12 mouse cellular contexts compared by ENCODE assay signal in the genomic region with DNA sequence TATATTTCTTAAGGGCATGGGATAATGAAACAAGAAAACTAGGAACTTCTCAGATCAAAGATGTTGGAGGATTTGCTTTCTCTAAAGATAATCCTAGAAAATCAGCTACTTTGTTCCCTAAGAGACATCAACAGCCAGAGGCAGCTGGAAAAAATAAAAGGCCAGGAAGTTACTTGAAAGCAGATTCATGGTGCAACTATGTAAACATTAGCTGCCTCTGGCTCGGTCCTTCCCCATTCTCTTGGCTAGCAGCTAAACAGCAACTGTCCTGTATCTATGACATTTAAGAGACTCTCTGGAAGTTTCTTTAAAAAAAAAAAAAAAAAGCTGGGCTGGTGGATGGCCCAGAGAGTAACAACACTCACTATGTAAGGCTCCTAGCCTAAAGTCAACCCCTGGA. TPM values are rescaled to one million over a fixed set of nuclear protein-coding genes. Genes with fewer than 3 reads are reported as not detected.
DNase-seq lines count a peak whose midpoint lies in the region; ATAC-seq and TF ChIP-seq lines count a peak whose summit lies in the region.
"Had no signal": no experiment of that assay in that cellular context is flagged by ENCODE, and none has a peak within 500 bp of the region (broad histone marks: within the 10 kb centered on the region; RNA-seq: fewer than 3 reads in every experiment).

No protein-coding gene starts in this region.

- 0 out of 4 replicates have a peak overlapping the region, but pooled peaks of 1 of the 2 experiments have one; percentile 2 for H3K27ac ChIP-seq in heart, embryonic 14.5 days (replicated peaks in 1 of 2; ENCODE audit: control insufficient read depth in 1 of 2, insufficient read depth in 1 of 2, low read depth in 2 of 2, low read length in 2 of 2)
- no peak overlapping the region; the same call in 1 of the 2 replicates for H3K27ac ChIP-seq in limb, embryonic 13.5 days
- no peak overlapping the region for H3K27ac ChIP-seq in limb, embryonic 10.5 days
- peak overlapping the region; percentile 68 for H3K27ac ChIP-seq in intestine, embryonic 16.5 days (ENCODE audit: low read length)
- no peak overlapping the region for H3K27ac ChIP-seq in hindbrain, embryonic 12.5 days
- H3K27ac ChIP-seq: gastrocnemius, adult 2 months; liver, embryonic 12.5 days; midbrain, embryonic 10.5 days had no signal

- H3K4me3 ChIP-seq in heart, embryonic 14.5 days (ENCODE audit: control insufficient read depth in 1 of 2, insufficient read depth in 1 of 2, low read depth in 1 of 2, low read length in 2 of 2): no peak overlapping the region
- no peak overlapping the region for H3K4me3 ChIP-seq in limb, embryonic 13.5 days
- no peak overlapping the region for H3K4me3 ChIP-seq in limb, embryonic 10.5 days
- no peak overlapping the region for H3K4me3 ChIP-seq in intestine, embryonic 16.5 days (ENCODE audit: low read length)
- no peak overlapping the region for H3K4me3 ChIP-seq in myocyte
- H3K4me3 ChIP-seq in hindbrain, embryonic 12.5 days: no peak overlapping the region
- H3K4me3 ChIP-seq: gastrocnemius, adult 2 months; liver, embryonic 12.5 days; midbrain, embryonic 10.5 days had no signal

- H3K9ac ChIP-seq in heart, embryonic 14.5 days (ENCODE audit: low read length): no peak overlapping the region
- no peak overlapping the region for H3K9ac ChIP-seq in limb, embryonic 13.5 days
- no peak overlapping the region for H3K9ac ChIP-seq in intestine, embryonic 16.5 days (ENCODE audit: low read depth, low read length)
- no peak overlapping the region for H3K9ac ChIP-seq in hindbrain, embryonic 12.5 days
- H3K9ac ChIP-seq: liver, embryonic 12.5 days had no signal

- H3K4me2 ChIP-seq in heart, embryonic 14.5 days (ENCODE audit: low read length): peak overlapping the region; percentile 23; the same call in 1 of the 2 replicates
- H3K4me2 ChIP-seq in limb, embryonic 13.5 days (replicated peaks): peak overlapping the region; percentile 35
- H3K4me2 ChIP-seq in intestine, embryonic 16.5 days (ENCODE audit: low read depth, low read length): no peak overlapping the region
- peak overlapping the region; percentile 44 for H3K4me2 ChIP-seq in myocyte (ENCODE audit: low read depth)
- no peak overlapping the region for H3K4me2 ChIP-seq in hindbrain, embryonic 12.5 days (replicated peaks)
- H3K4me2 ChIP-seq: liver, embryonic 12.5 days had no signal

- WGBS in heart, embryonic 14.5 days: 45% methylated on average over 1 of the region's 1 CpGs
- 4% methylated on average over 1 of the region's 1 CpGs for WGBS in limb, embryonic 13.5 days
- 6% methylated on average over 1 of the region's 1 CpGs for WGBS in limb, embryonic 10.5 days
- 19% methylated on average over 1 of the region's 1 CpGs for WGBS in intestine, embryonic 16.5 days
- 48% methylated on average over 1 of the region's 1 CpGs for WGBS in hindbrain, embryonic 12.5 days

- TF ChIP-seq POLR2A in myocyte (IDR thresholded peaks at IDR 0.05; ENCODE audit: insufficient read length, low read depth): no peak

- no peak for ATAC-seq in heart, embryonic 14.5 days (ENCODE audit: insufficient number of reproducible peaks, insufficient read depth, low FRiP score, low read depth)
- ATAC-seq in limb, embryonic 13.5 days (ENCODE audit: low FRiP score, low read depth): no peak
- ATAC-seq in intestine, embryonic 16.5 days: peak; percentile 26; the same call in 1 of the 2 replicates
- no peak for ATAC-seq in hindbrain, embryonic 12.5 days (ENCODE audit: low FRiP score)
- ATAC-seq: liver, embryonic 12.5 days had no signal

- H3K4me1 ChIP-seq in heart, embryonic 14.5 days (ENCODE audit: control insufficient read depth in 2 of 2, insufficient read depth in 2 of 2, low read length in 2 of 2): peaks cover 16 to 28% of the 10 kb centered on the region in 2 experiments
- H3K4me1 ChIP-seq in limb, embryonic 13.5 days: peaks cover 51% of the 10 kb centered on the region
- peaks cover 25% of the 10 kb centered on the region for H3K4me1 ChIP-seq in limb, embryonic 10.5 days
- peaks cover 17% of the 10 kb centered on the region for H3K4me1 ChIP-seq in intestine, embryonic 16.5 days (ENCODE audit: control insufficient read depth, insufficient read depth, low read length)
- peaks cover 20% of the 10 kb centered on the region for H3K4me1 ChIP-seq in hindbrain, embryonic 12.5 days

- no peaks in the 10 kb centered on the region for H3K9me3 ChIP-seq in heart, embryonic 14.5 days (ENCODE audit: control insufficient read depth, low read length)
- H3K9me3 ChIP-seq in limb, embryonic 13.5 days: no peaks in the 10 kb centered on the region
- no peaks in the 10 kb centered on the region for H3K9me3 ChIP-seq in limb, embryonic 10.5 days (replicated peaks)
- no peaks in the 10 kb centered on the region for H3K9me3 ChIP-seq in intestine, embryonic 16.5 days (ENCODE audit: control insufficient read depth, low read length)
- no peaks in the 10 kb centered on the region for H3K9me3 ChIP-seq in hindbrain, embryonic 12.5 days (replicated peaks)
- H3K9me3 ChIP-seq: liver, embryonic 12.5 days; midbrain, embryonic 10.5 days had no signal

- no peaks in the 10 kb centered on the region for H3K79me2 ChIP-seq in myocyte (ENCODE audit: control insufficient read depth, insufficient read depth)

- no peak overlapping the region for H3ac ChIP-seq in myocyte (ENCODE audit: control insufficient read depth, insufficient read length)

- no peak for DNase-seq in heart, adult 9 months (ENCODE audit: low spot score in 2 of 2)
- DNase-seq in limb, embryonic 10.5 days (ENCODE audit: low spot score): no peak
- DNase-seq in MN1 (ENCODE audit: low spot score): no peak
- DNase-seq: cerebellum, postnatal 36 days; gastrocnemius, adult 2 months had no signal

- H3K27me3 ChIP-seq in heart, embryonic 14.5 days (ENCODE audit: control insufficient read depth, insufficient read depth, low read length): no peaks in the 10 kb centered on the region
- peaks cover 11% of the 10 kb centered on the region for H3K27me3 ChIP-seq in limb, embryonic 13.5 days
- peaks cover 28% of the 10 kb centered on the region for H3K27me3 ChIP-seq in limb, embryonic 10.5 days (ENCODE audit: low read depth, poor library complexity, severe bottlenecking)
- H3K27me3 ChIP-seq in intestine, embryonic 16.5 days (replicated peaks; ENCODE audit: control insufficient read depth, insufficient read depth, low read length): no peaks in the 10 kb centered on the region
- H3K27me3 ChIP-seq in myocyte (ENCODE audit: control insufficient read depth, insufficient read depth, insufficient read length): no peaks in the 10 kb centered on the region
- peaks cover 23% of the 10 kb centered on the region for H3K27me3 ChIP-seq in hindbrain, embryonic 12.5 days

- H3K36me3 ChIP-seq in heart, embryonic 14.5 days (ENCODE audit: control insufficient read depth, insufficient read depth, low read length): no peaks in the 10 kb centered on the region
- peaks cover 3% of the 10 kb centered on the region for H3K36me3 ChIP-seq in limb, embryonic 13.5 days
- H3K36me3 ChIP-seq in limb, embryonic 10.5 days: no peaks in the 10 kb centered on the region
- H3K36me3 ChIP-seq in intestine, embryonic 16.5 days (ENCODE audit: control insufficient read depth, insufficient read depth, low read length): no peaks in the 10 kb centered on the region
- H3K36me3 ChIP-seq in myocyte (ENCODE audit: control insufficient read depth, insufficient read depth): no peaks in the 10 kb centered on the region
- no peaks in the 10 kb centered on the region for H3K36me3 ChIP-seq in hindbrain, embryonic 12.5 days
- H3K36me3 ChIP-seq: liver, embryonic 12.5 days; midbrain, embryonic 10.5 days had no signal

TF ChIP-seq in myocyte, 11 proteins besides CTCF, POLR2A, EP300 and RAD21:
- TF ChIP-seq MYOD1 (IDR thresholded peaks at IDR 0.05; ENCODE audit: control insufficient read depth in 1 of 3, insufficient read length in 2 of 3, low read depth in 2 of 3) (no peak), POLR2AphosphoS2 (IDR thresholded peaks at IDR 0.05; ENCODE audit: insufficient read length, low read depth) (no peak), USF1 (IDR thresholded peaks at IDR 0.05; ENCODE audit: low read depth) (no peak), MYOG (IDR thresholded peaks at IDR 0.05; ENCODE audit: control insufficient read depth in 1 of 3, insufficient read depth in 1 of 3, insufficient read length in 2 of 3, low read depth in 2 of 3) (no peak), MAX (IDR thresholded peaks at IDR 0.05; ENCODE audit: low read depth) (no peak), TCF3 (IDR thresholded peaks at IDR 0.05; ENCODE audit: insufficient read length, low read depth) (no peak), CEBPB (IDR thresholded peaks at IDR 0.05; ENCODE audit: insufficient read depth, poor library complexity, severe bottlenecking) (no peak), E2F4 (IDR thresholded peaks at IDR 0.05; ENCODE audit: insufficient read depth) (no peak), TCF12 (IDR thresholded peaks at IDR 0.05; ENCODE audit: insufficient read depth, poor library complexity, severe bottlenecking) (no peak), REST (IDR thresholded peaks at IDR 0.05; ENCODE audit: insufficient read depth, insufficient read length) (no peak), SRF (IDR thresholded peaks at IDR 0.05; ENCODE audit: control insufficient read depth, insufficient read length, low read depth) (no peak)

RNA-seq across cellular contexts. Expression of a gene that starts 3.7 kb away (rescaled TPM):
- polyA plus RNA-seq in heart, embryonic 14.5 days (2014; fragmentation: Nextera tagmentation; extraction: Ambion mirVana): 65.4 and 86.3 TPM in 2 replicates
- 41.3 and 45.4 TPM in 2 replicates for polyA plus RNA-seq in limb, embryonic 13.5 days (2015; fragmentation: Nextera tagmentation; extraction: Ambion mirVana)
- 4.9 and 6.3 TPM in 2 replicates for polyA plus RNA-seq in limb, embryonic 10.5 days (2016; fragmentation: Nextera tagmentation; extraction: Ambion mirVana)
- 26.1 and 26.7 TPM in 2 replicates for polyA plus RNA-seq in intestine, embryonic 16.5 days (2015; fragmentation: Nextera tagmentation; extraction: Ambion mirVana)
- polyA plus RNA-seq in myocyte (2012; fragmentation: generic; extraction: Trizol): 0.10 TPM
- 25.3 and 30.2 TPM in 2 replicates for polyA plus RNA-seq in hindbrain, embryonic 12.5 days (2016; fragmentation: Nextera tagmentation; extraction: Ambion mirVana)

Comparison
In these comparisons a context has a peak if more than half of its experiments do, and no peak if none do; other contexts are left out.
1. H3K4me2 ChIP-seq: peak in heart, embryonic 14.5 days (single experiment), limb, embryonic 13.5 days (single experiment) and myocyte (single experiment); none in intestine, embryonic 16.5 days (single experiment) and hindbrain, embryonic 12.5 days (single experiment).